Mouse (Mus musculus): Measurements from ENCODE around the gene Hoxc6.

Gene Hoxc6

DNA sequence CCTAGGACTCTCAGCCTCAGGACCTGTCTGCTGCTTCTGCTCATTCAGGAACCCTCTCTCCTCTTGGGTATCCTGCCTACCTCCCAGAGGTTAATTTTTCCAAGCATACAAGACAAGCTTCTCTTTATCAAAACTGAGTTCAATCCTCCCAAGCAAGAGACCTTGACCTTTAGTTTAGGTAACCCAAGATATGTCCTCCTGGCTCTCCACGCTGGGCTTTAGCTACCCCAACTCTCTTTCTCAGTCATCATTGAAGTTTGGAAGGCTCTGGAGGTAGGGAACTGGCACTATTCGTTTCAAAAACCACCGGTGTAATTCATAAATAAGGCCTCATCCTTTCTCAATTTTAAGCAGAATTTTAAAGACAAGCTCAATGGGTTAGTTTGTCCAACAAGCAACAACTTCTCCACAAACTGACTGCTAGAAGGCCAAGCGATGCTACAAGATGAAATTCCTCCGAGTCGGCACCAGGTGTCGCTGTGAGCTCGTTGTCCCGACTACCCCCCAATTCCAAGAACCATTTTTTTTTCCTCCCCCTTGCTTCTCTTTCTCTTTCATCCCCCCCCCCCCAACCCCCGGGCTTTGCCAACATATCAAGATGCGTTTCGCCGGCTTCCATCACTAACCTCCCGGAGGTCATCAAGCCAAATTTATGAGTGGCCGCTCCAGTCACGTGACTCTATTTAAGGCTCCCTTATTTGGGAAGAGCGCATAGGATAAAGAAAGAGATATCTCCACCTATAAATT is 15.4 kb downstream of the Hoxc6 start:
- no peak for DNase-seq (ENCODE audit: low spot score in 2 of 2)

DNA sequence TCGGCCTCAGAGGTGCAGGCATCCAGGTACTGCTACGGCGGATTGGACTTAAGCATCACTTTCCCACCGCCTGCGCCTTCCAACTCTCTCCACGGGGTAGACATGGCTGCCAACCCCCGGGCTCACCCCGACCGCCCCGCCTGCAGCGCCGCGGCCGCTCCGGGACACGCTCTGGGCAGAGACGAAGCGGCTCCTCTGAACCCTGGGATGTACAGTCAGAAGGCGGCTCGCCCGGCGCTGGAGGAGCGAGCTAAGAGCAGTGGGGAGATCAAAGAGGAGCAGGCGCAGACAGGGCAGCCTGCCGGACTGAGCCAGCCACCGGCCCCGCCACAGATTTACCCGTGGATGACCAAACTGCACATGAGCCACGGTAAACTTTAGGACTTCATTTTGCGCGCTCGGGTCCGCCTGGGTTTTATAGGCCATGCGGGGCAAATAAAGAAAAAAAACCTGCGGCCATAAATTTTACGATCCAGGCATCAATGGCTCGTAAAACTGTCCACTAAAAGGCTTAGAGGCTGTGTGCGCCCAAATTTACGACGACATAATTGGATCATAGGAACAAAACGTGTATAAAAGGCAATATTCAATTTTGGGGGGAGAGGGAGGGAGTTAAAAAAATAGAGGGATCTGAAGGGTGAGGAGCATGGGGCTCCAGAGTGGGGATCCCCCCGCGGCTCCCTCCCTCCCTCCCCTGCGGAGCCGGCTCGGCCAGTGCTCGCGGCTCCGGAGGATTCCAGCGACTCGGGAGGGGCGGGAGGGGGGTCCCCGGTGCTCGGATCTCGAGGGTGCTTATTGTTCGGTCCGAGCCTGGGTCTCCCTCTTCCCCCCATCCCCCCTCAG is 16.3 kb downstream of the Hoxc6 start:
- DNase-seq (ENCODE audit: low spot score in 2 of 2): no peak

DNA sequence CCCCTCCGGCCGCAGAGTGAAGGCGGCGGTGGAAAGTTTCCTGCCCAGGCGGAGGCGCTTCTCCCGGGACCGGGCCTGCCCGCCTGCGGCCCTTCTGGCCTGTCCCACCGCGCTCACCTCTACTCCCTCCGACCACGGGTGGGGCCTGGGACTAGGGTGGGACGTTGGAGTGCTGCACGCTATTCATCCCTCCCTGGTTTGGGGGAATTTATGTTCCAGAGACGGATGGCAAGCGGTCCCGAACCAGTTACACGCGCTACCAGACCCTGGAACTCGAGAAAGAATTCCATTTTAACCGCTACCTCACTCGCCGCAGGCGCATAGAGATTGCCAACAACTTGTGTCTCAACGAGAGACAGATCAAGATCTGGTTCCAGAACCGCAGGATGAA is 16.9 kb downstream of the Hoxc6 start:
- no peak for DNase-seq (ENCODE audit: low spot score in 2 of 2)

DNA sequence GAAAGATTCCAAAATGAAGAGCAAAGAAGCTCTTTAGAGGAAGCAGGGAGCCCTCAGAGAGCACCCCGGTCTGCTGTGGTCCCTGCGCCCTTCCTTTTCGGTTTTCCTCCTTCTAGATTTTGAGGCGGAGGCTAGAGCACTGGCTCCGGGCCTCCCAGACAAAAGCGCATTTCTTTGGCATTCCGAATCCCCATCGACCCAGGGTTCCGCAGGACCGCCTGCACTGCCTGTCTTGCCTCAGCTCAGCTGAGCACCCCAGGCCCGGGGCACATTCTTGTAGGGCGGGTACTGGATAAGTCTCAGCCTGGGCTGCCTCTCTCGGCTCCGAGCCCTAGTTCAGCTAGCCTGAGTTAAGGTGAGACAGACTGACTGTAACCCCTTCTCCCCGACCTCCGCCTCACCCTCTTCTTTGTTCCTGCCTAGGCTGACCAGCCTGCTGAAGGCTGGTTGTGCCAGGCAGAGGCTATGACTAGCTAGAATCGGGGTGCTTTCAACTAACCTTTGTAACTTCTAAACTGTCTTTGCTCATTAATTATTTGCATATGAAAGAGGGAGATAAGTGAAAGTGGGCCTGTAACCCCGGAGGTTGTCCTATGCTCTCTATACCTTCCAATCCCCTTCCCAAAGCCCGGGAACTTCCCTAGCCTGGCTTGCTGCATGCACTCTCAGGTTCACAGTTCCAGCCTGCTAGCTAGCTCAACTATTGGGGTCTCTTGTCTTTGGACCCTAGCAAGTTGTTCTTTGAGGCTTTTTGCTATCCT is 17.5 kb downstream of the Hoxc6 start:
- DNase-seq (ENCODE audit: low spot score in 2 of 2): no peak

DNA sequence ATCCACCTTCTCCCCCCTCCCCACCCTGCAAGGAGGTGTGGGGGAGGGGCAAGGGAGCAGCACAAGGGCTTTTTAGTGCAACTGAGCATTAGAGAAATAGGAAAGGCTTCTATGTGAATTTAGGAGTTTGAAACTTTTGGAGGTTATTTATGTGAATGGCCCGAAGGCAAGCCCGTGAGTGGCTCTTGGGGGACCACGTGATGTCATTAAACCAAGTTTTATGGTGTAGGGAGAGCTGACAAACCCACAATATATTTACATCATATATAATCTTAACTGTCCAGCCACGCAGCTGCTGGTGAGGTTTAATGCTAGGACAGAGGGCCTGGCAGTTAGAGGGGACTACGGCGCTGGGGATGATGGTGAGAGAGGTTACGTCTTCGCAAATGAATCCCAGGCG is 20.6 kb downstream of the Hoxc6 start, which contains the start of gene Hoxc4:
TSS of gene Hoxc4 (plus strand) at position 299 of the 400 bp plus-strand sequence.
- no peak for DNase-seq (ENCODE audit: low spot score in 2 of 2)

DNA sequence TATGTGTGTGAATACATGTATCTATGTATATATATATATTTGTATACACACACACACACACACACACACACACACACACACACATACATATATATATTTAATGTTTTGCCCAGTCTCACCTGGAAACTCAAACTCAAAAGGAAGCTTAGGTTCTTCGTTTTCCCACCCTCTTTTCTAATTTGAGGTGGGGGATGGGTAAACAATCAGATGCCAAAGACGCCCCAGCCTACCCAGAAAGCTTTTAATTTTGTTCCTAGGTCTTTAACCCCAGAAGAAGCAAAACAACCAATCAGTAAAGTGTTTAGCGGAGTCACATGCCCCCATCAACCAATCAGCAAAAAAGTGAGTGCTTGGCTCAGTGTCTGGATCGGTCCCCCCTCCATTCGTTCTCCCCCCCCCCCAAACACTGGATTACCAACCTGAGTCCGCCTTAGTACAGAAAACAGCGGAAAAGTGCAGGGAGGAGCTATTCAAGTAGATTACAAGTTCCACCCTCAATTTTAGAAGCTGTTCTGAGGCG is 22.9 kb downstream of the Hoxc6 start:
- no peak for DNase-seq (ENCODE audit: low spot score in 2 of 2)

DNA sequence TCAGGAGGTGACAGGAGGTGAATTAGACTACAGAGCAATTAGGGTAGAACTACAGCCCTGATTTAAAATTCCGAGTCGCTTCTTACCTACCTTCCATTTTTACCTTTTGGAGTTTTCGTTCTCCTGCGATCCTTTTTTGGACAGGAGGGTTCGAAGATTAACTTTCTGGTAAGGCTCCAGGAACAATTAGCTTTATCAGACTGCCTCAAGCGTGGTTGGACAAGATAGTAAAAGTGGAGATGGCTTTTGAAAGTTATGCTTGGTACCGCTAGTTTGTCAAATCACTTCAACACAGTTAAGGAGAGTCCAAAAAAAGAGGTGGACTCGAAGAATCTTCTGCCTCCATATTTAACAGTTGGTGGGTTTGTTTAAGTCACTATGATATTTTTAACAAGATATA is 23.5 kb downstream of the Hoxc6 start:
- DNase-seq (ENCODE audit: low spot score in 2 of 2): no peak

DNA sequence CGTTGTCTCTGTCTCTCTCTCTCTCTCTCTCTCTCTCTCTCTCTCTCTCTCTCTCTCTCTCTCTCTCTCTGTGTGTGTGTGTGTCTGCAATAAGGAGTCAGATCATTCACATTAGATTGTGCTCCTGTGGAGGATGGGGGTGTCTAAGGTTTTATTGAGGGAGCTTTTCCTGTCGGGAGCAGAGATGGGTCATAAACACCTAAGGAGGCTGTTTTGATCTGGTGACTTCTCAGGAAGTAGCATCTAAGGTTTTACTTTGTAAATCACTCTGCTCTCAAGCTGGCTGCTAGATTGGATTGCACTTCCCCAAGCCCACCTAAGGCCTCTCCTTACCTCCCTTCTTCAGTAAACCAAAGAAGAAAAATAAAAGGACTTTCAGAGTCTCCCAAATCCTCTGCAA is 26.1 kb downstream of the Hoxc6 start:
- no peak for DNase-seq (ENCODE audit: low spot score in 2 of 2)

DNA sequence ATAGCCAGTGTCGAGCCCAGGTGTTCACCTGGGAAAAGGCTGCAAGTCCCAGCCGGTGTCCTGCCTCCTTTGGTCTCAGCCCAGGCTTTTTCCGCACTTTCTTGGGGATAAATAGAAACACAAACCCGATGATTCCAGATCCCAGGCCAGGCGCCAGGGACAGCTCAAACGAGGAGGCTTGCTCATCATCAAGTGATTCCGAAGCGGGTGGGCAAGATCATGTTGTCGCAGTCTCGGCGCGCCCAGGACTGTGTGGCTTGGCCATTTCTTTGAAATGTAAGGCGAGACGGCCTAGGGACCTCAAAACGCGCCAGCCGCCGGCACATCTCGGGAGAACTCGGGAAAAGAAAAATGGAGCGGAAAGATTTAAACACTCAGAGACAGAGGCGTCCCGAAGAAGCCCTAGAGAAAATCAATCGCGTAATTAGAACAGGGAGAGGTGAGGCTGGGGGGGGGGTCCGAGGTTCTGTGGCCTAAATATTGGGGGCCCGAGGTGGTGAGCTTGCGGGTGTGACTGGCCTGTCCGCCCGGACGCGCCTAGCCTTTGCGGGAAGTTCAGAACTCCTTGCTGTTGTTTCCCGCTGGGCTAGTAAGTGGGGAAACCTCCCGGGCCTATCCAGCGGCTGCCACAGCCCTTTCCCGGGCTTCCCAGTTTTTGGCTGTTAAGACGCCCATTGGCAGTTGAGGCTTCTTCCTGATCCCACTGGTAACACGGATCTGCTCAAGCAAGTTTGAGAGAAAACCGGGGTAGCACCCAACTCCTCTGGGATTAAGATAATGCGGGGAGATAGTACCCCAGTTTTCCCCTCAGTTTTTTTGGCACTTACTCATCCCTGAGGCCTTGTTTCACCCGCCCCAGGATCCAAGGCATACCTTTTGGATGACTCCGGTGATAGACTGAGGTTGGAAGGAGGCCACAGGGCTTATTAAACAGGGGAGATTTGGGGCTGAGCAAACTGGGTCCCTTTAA is 29.5 kb downstream of the Hoxc6 start:
- DNase-seq (ENCODE audit: low spot score in 2 of 2): no peak

DNA sequence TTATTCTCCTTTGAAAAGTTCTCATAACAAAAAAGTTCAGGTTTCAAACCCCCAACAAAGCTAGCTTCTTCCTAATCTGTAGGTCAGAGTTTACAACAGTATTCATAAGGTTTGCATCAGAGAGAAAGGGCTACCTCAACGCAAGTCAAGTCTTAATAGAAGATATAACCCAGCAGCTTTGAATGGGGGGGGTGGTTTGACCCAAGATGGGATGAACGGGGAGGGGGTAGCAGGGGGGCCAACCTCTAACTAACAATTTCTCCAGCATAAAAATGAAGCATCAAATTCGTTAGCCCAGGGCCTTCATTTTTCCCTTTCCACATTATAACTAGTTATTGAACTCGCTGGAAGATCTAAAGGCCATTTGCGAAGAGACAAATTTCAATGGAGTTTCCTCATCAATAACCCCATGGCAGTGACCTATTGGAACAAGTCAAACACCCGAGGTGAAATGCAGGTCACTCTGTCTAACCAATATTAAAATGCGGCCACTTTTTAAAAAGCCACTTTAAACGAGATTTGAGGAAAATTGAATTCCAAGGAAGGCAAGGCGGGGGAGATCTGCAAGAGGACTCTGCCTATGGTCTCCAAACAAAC is 31.0 kb downstream of the Hoxc6 start:
- DNase-seq (ENCODE audit: low spot score in 2 of 2): no peak

DNA sequence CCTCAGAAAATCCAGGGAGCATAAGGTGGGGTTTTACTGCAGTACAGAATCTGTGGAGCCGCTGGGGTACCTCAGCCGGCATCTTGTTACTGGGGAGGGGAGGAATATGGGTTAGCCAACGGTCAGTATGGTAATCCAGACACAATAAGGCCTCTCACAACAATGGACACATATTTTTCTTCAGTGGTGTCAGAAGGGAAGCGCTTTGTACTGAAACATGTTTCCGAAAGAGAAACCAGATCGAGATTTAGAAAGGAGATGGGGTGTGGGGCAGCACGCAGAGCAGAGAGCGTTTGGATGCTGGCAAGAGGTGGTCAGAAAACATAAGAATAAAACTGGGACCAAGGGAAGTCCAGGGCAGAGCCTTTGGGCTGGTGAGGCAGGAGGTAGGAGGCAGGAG is 32.1 kb downstream of the Hoxc6 start:
- no peak for DNase-seq (ENCODE audit: low spot score in 2 of 2)

DNA sequence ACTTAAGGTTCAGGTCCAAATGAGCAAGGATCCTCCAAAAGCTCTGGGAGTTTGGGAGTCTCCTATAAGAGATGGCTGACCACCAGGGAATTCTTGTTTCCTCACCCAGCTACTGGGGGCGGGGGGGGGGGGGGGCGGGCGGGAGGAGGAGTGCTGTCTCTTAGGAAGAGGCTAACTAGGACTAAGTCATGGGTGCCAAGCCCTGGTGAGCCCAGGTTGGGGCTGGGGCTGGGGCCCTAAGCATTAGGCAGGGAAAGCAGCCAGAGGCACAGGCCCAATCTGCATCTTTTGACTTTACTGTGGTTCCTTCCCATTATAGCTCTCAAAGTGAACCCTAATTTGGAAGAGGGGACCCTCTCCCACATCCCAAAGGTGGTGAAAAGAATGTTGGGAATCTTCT is 34.1 kb downstream of the Hoxc6 start:
- no peak for DNase-seq (ENCODE audit: low spot score in 2 of 2)

DNA sequence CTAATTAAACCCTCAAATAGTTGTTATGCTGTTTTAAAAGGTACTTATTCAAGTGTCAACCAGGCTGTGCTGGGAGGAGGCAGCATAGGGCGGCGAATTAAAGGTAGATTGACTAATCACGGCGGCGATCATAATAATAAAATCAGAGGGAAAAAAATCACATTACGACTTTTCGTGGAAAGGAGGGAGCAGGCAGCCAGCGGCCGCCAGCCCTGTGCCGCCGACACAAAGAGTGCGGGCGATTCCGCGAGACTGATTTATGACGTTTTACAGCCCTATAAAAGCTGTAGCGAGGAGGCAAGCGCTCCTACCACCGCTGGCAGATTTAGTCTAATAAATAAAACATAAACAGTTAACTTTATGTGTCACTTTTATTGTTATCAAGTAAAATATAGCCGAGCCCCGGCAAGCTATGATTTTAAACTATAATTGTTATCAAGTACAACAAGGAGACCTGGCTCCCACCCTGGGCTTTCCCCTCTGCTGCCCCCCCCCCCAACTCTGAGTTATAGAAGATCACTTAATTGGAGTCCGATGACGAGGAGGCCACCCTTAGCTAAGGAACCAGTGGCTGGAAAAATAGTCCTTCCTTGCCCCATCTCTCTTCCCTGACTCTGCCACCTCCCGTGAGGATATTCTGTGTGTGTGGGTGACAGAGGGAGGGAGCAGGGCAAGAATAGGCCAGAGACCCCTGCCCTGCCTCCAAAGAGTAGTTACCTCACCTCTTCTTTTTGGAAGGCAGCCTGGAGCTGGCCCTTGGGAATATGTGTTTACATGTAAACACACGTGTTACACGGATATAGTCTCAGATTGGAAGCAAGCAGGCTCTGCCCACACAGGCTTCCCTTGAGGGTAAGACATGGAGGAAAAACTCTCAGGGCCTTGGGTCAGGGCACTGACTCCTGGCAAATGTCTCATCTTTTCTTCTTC is 34.9 kb downstream of the Hoxc6 start:
- DNase-seq (ENCODE audit: low spot score in 2 of 2): no peak

DNA sequence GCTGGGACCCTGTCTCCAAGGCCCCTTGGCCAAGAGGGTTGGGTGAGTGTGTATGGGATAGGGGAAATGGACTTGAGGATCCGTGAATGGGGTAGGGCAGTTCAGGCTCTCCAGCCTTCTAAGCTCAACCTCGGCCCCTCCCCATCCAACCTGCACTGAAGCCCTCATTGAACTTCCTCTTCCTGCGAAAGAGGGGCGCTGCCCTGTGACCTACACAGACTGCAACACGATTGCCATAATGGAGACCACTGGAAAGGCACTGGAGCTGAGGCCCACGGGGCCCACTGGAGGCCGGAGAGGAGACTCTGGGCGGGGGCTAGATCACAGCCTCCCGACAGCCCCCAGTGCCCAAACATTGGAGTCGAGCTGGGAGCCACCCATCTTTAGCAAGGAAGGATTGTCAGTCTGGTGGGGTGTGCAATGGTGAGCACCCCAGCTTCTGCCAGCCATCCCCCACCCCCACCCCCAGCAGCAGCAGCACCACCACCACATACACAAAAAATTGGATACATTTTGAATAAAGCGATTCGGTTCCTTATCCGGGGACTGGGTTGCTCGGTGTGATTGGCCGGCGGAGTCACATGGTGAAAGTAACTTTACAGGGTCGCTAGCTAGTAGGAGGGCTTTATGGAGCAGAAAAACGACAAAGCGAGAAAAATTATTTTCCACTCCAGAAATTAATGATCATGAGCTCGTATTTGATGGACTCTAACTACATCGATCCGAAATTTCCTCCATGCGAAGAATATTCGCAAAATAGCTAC is 36.2 kb downstream of the Hoxc6 start:
- DNase-seq (ENCODE audit: low spot score in 2 of 2): no peak

DNA sequence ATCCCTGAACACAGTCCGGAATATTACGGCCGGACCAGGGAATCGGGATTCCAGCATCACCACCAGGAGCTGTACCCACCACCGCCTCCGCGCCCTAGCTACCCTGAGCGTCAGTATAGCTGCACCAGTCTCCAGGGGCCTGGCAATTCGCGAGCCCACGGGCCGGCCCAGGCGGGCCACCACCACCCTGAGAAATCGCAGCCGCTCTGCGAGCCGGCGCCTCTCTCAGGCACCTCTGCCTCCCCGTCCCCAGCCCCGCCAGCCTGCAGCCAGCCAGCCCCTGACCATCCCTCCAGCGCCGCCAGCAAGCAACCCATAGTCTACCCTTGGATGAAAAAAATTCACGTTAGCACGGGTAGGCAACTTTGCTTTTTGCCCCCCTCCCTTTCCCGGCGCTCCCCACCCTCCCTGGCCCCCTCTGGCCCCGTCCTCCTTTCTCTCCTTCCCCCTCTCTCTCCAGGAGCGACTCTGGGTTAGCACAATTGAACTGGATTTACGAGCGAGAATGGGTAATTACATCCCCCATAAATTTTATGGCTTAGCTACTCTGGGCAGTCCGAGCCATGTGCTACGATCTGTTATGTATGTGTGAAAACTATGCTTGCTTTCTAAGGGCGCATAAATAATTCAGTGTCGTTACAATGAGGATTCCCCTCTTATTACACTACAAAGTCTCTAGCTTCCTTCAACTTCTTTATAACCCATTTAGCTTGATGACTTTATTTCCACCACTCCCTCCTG is 36.9 kb downstream of the Hoxc6 start:
- DNase-seq (ENCODE audit: low spot score in 2 of 2): no peak

DNA sequence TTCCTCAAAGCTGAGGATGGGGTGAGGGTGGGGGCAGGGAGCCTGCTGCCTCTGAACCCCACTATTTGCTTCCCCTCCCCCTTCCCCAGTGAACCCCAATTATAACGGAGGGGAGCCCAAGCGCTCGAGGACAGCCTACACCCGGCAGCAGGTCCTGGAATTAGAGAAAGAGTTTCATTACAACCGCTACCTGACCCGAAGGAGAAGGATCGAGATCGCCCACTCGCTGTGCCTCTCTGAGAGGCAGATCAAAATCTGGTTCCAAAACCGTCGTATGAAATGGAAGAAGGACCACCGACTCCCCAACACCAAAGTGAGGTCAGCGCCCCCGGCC is 37.5 kb downstream of the Hoxc6 start:
- DNase-seq (ENCODE audit: low spot score in 2 of 2): no peak

DNA sequence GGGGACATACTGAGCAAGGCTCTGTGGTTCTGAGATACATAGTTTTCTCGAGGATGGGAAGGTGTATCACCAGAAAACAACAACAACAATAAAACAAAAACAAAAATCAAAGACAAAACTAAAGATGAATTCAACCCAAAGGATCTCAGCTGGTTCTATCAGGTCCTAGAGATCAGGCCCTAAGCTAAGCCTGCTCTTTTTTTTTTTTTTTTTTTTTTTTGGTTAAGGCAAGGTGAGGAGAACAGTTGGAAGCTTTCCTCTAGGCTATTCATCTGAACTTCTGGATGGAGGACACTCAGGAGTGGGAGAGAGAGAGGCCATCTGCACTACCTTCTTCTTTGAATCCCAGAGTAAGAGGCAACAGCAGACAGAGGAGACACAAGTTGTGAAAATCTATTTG is 39.5 kb downstream of the Hoxc6 start:
- no peak for DNase-seq (ENCODE audit: low spot score in 2 of 2)
